Mouse (Mus musculus) embryonic facial prominence, embryonic 15.5 days (tissue): ENCODE measurements at regions not wholly inside any gene's neighbourhood (a gene's known extent, or its start where the extent isn't known, plus 50 kb on each side); places are given as distances from the start of the nearest gene placed in this dataset.

Experiments
- ATAC-seq: fragments of 200-750 bp; cut with Nextera tagmentation; 2 replicates; pipeline ENCODE4 v1.8.0; 2017; ENCODE audit warnings: low read depth, moderate TSS enrichment; ENCODE audit not compliant: insufficient number of reproducible peaks, low FRiP score, low TSS enrichment
- H3K27ac ChIP-seq: fragments of 300-500 bp; sonication (generic); replicated peaks from 2 replicates; pipeline ENCODE4 v1.5.1; 2015; ENCODE audit warnings: mild to moderate bottlenecking, inconsistent platforms
- H3K27me3 ChIP-seq: fragments of 300-500 bp; sonication (generic); 2 replicates; pipeline ENCODE4 v1.6.1; 2015; ENCODE audit warnings: inconsistent platforms
- H3K36me3 ChIP-seq: fragments of 300-500 bp; sonication (generic); 2 replicates; pipeline ENCODE4 v1.6.1; 2015; ENCODE audit warnings: mild to moderate bottlenecking, inconsistent platforms
- H3K4me1 ChIP-seq: fragments of 300-500 bp; sonication (generic); 2 replicates; pipeline ENCODE4 v1.6.1; 2015; ENCODE audit warnings: inconsistent platforms
- H3K4me2 ChIP-seq: fragments of 300-500 bp; sonication (generic); replicated peaks from 2 replicates; pipeline ENCODE4 v1.6.1; 2015; ENCODE audit warnings: mild to moderate bottlenecking, inconsistent platforms
- H3K4me3 ChIP-seq: fragments of 300-500 bp; sonication (generic); replicated peaks from 2 replicates; pipeline ENCODE4 v1.5.1; 2015; ENCODE audit warnings: mild to moderate bottlenecking, inconsistent platforms
- H3K9ac ChIP-seq: fragments of 300-500 bp; sonication (generic); 2 replicates; pipeline ENCODE4 v1.6.1; 2015; ENCODE audit warnings: inconsistent platforms
- H3K9me3 ChIP-seq: fragments of 300-500 bp; sonication (generic); replicated peaks from 2 replicates; pipeline ENCODE4 v1.6.1; 2016; ENCODE audit warnings: inconsistent platforms
- WGBS: fragments of 180-500 bp; shearing (Covaris S2); methylation state at CpG from one replicate; pipeline ENCODE4 v1.1.7; 2015; 5-methylcytosine and 5-hydroxymethylcytosine counted together

GRCm38 (mm10) chr8:10702755-10703154 is 305.5 kb downstream of the Irs2 start:
- H3K4me3 ChIP-seq, result no peak overlapping the region
- H3K9me3 ChIP-seq, result no peaks in the 10 kb centered on the region
- no peaks in the 10 kb centered on the region; the same call in 1 of the 2 replicates for H3K27me3 ChIP-seq
- 89% methylated on average over 7 of the region's 7 CpGs for WGBS
- no peak overlapping the region for H3K27ac ChIP-seq
- no peak overlapping the region for H3K9ac ChIP-seq
- H3K4me2 ChIP-seq, result no peak overlapping the region
- no peak for ATAC-seq
- H3K4me1 ChIP-seq, result no peaks in the 10 kb centered on the region
- no peaks in the 10 kb centered on the region for H3K36me3 ChIP-seq

GRCm38 (mm10) chr8:10702248-10702647 is 306.0 kb downstream of the Irs2 start:
- H3K27ac ChIP-seq, result no peak overlapping the region
- H3K4me3 ChIP-seq, result no peak overlapping the region
- no peak overlapping the region for H3K9ac ChIP-seq
- H3K4me1 ChIP-seq, result no peaks in the 10 kb centered on the region
- H3K4me2 ChIP-seq, result no peak overlapping the region
- H3K36me3 ChIP-seq, result no peaks in the 10 kb centered on the region
- WGBS, result 77% methylated on average over 10 of the region's 10 CpGs
- no peak for ATAC-seq
- H3K27me3 ChIP-seq, result no peaks in the 10 kb centered on the region; the same call in 1 of the 2 replicates
- no peaks in the 10 kb centered on the region for H3K9me3 ChIP-seq

GRCm38 (mm10) chr8:10701648-10702061 is 306.6 kb downstream of the Irs2 start:
- no peaks in the 10 kb centered on the region for H3K36me3 ChIP-seq
- H3K4me3 ChIP-seq, result no peak overlapping the region
- no peaks in the 10 kb centered on the region for H3K9me3 ChIP-seq
- no peak for ATAC-seq
- no peak overlapping the region for H3K9ac ChIP-seq
- no peaks in the 10 kb centered on the region for H3K4me1 ChIP-seq
- no peaks in the 10 kb centered on the region; the same call in 1 of the 2 replicates for H3K27me3 ChIP-seq
- 67% methylated on average over 4 of the region's 4 CpGs for WGBS
- no peak overlapping the region for H3K4me2 ChIP-seq
- no peak overlapping the region for H3K27ac ChIP-seq

GRCm38 (mm10) chr8:10701226-10701625 is 307.0 kb downstream of the Irs2 start:
- ATAC-seq, result no peak
- Histone ChIP-seq H3K36me3 (no peaks in the 10 kb centered on the region), H3K4me2 (no peak overlapping the region), H3K4me1 (no peaks in the 10 kb centered on the region), H3K9ac (no peak overlapping the region), H3K27ac (no peak overlapping the region), H3K4me3 (no peak overlapping the region), H3K9me3 (no peaks in the 10 kb centered on the region), H3K27me3 (no peaks in the 10 kb centered on the region; the same call in 1 of the 2 replicates)
- 77% methylated on average over 4 of the region's 4 CpGs for WGBS

GRCm38 (mm10) chr8:10699669-10700068 is 308.6 kb downstream of the Irs2 start:
- WGBS, result 49% methylated on average over 9 of the region's 9 CpGs
- no peak for ATAC-seq
- no peaks in the 10 kb centered on the region; the same call in 1 of the 2 replicates for H3K27me3 ChIP-seq
- no peak overlapping the region for H3K4me3 ChIP-seq
- no peaks in the 10 kb centered on the region for H3K9me3 ChIP-seq
- H3K4me2 ChIP-seq, result no peak overlapping the region
- H3K27ac ChIP-seq, result no peak overlapping the region
- H3K4me1 ChIP-seq, result no peaks in the 10 kb centered on the region
- H3K36me3 ChIP-seq, result no peaks in the 10 kb centered on the region
- H3K9ac ChIP-seq, result no peak overlapping the region

GRCm38 (mm10) chr8:10695181-10695580 is 313.1 kb downstream of the Irs2 start:
- ATAC-seq, result no peak
- no peaks in the 10 kb centered on the region for H3K27me3 ChIP-seq
- no peak overlapping the region for H3K27ac ChIP-seq
- 60% methylated on average over 6 of the region's 6 CpGs for WGBS
- no peaks in the 10 kb centered on the region for H3K9me3 ChIP-seq
- no peaks in the 10 kb centered on the region for H3K36me3 ChIP-seq
- H3K4me3 ChIP-seq, result no peak overlapping the region
- no peak overlapping the region for H3K9ac ChIP-seq
- no peaks in the 10 kb centered on the region for H3K4me1 ChIP-seq
- H3K4me2 ChIP-seq, result no peak overlapping the region

- Histone ChIP-seq H3K27ac (no peak overlapping the region), H3K4me1 (no peaks in the 10 kb centered on the region), H3K9me3 (no peaks in the 10 kb centered on the region), H3K9ac (no peak overlapping the region), H3K27me3 (no peaks in the 10 kb centered on the region), H3K4me3 (no peak overlapping the region), H3K36me3 (no peaks in the 10 kb centered on the region), H3K4me2 (no peak overlapping the region)
- no peak for ATAC-seq
- WGBS, result 74% methylated on average over 1 of the region's 1 CpGs
These were observed 317.6 kb downstream of the Irs2 start for GRCm38 (mm10) chr8:10690659-10691058.

GRCm38 (mm10) chr8:10689881-10690280 is 318.4 kb downstream of the Irs2 start:
- ATAC-seq, result no peak
- Histone ChIP-seq H3K4me1 (no peaks in the 10 kb centered on the region), H3K36me3 (no peaks in the 10 kb centered on the region), H3K4me2 (no peak overlapping the region), H3K9ac (no peak overlapping the region), H3K27me3 (no peaks in the 10 kb centered on the region), H3K4me3 (no peak overlapping the region), H3K9me3 (no peaks in the 10 kb centered on the region), H3K27ac (no peak overlapping the region)
- 81% methylated on average over 12 of the region's 12 CpGs for WGBS

- no peak overlapping the region for H3K4me2 ChIP-seq
- ATAC-seq, result no peak
- 31% methylated on average over 9 of the region's 9 CpGs for WGBS
- no peak overlapping the region for H3K27ac ChIP-seq
- H3K4me1 ChIP-seq, result no peaks in the 10 kb centered on the region
- H3K9ac ChIP-seq, result no peak overlapping the region
- H3K9me3 ChIP-seq, result no peaks in the 10 kb centered on the region
- no peaks in the 10 kb centered on the region for H3K36me3 ChIP-seq
- H3K4me3 ChIP-seq, result no peak overlapping the region
- H3K27me3 ChIP-seq, result no peaks in the 10 kb centered on the region
These were observed 320.2 kb downstream of the Irs2 start for GRCm38 (mm10) chr8:10687867-10688561.
